Mouse (Mus musculus): ENCODE data around the gene Pdzd3. TPM values are rescaled to one million over a fixed set of nuclear protein-coding genes. Genes with fewer than 3 reads are reported as not detected.

The Pdzd3 gene
- 10.0 and 25.1 TPM in 2 replicates for polyA plus RNA-seq (2012; rRNA removed; ENCODE audit: low replicate concordance)

DNA sequence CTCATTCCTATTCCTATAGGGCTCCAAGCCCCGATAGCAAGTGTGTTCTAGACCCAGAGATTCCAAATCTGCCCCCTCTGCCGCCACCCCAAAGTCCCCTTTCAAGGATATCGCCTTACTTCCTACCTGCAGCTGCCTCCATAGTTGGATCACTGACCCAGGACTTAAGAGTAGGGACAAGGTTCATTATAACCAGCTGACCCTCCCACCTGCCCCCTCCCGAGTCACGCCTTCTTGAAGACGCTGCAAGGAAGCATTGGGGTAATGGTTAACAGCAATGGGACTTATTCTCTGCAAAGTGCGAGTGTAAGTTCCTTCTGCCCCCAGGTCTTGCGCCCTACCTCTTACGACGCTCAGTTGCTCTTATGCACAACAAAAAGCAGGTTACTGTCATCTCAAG, at the start of gene Pdzd3:
Pdzd3 (minus strand) TSS at position 158 of the 400 bp plus-strand sequence.

DNA sequence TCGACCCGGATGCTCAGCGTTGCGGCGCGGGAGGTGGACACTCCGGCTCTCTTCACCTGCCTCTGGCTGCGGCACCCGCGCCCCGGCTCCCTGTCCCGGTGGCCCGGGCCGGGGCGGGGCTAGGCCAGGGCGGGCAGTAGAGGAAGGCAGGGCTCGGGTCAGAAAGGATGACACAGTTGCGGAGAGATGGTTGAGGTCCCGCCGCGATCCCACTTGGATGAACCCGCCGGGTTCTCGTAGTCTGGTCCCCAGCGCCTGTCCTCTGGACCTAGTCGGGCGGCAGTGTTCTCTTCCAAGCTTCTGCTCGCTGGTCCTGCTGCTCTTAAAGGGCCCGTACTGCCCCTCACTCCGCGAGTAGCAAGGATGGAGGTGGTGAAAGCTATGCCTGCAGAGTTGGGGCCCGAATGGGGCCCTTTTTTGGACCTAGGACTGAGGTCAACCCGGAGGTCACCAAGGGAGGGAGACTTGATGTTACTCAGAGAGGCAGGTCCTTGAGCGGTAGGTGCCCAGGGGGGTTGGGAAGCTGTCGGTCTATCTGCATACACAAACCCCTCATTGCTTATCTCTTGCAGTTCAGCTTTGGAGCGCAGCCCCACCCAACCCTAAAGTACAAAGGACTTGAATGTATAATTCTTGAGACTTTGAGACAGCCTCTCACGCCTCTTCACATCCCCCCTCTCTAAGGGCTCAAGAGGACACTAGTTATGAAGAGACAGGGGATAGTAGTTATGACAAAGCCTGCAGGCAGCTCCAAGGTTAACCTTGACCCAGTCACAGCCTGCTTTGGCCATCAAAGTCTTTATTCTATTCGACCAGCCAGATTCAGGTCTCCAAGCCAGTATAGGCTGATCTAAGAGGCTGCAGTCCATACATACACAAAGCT, 37.0 kb upstream of the Pdzd3 start, which contains the start of gene Abcg4:
Abcg4 (minus strand) TSS at position 540 of the 883 bp plus-strand sequence.

DNA sequence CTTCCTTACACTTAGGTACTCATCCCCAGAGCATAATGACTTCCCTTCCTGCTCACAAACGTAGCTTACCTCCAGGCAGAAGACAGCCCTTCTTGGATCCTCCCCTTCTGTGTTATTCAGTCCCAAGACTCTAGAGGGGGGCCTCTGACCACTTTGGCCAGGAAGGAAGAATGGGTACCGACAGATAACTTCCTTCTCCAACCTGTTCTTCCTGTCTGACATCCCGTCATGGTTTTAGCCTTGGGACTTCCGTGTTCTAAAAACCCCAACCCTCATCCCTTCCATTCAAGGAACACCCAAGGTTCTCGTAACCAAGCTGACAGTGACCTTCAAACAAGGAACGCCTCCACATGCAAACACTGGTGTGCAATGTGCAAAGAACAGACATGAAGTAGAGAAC, 17.2 kb upstream of the Pdzd3 start, which contains the start of gene Nlrx1:
Nlrx1 (minus strand) TSS at position 168 of the 400 bp plus-strand sequence.

DNA sequence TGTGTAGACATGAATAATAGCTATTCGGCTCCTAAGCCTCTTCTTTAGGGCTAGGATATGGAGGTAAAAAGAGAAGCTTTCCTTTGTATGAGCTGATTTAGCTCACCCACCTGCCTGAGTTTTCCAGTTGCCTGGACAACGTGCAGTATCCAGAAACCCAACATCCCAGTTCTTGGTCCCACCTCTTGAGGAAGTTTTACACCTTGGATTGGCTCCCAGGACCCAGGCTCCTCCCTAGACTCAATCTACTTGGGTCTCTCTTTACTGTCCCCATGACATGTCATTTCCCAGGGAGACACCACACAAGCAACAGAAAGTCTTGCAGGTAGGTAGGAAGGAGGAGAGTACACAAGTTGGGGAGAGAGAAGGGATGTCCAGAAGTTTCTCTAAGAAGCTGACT, 10.9 kb downstream of the Pdzd3 start, which contains the start of gene Ccdc153:
Ccdc153 (plus strand) TSS at position 278 of the 400 bp plus-strand sequence.

GRCm38 (mm10) chr9:44233802-44234478, 17.3 kb downstream of the Pdzd3 start, which contains the start of gene Cbl:
TSS of gene Cbl (minus strand) at chr9:44234049.

Other genes starting within 250 kb of the Pdzd3 start
- gene Thy1, start 208.1 kb downstream of the Pdzd3 start, polyA plus RNA-seq (2012; rRNA removed; ENCODE audit: low replicate concordance): 24.0 and 29.4 TPM in 2 replicates
- 16.5 and 29.3 TPM in 2 replicates for gene Usp2, start 184.4 kb downstream of the Pdzd3 start, polyA plus RNA-seq (2012; rRNA removed; ENCODE audit: low replicate concordance)
- gene Mfrp, start 149.7 kb downstream of the Pdzd3 start, polyA plus RNA-seq (2012; rRNA removed; ENCODE audit: low replicate concordance): 0.11 TPM in 1 of 2 replicates, not detected in the other
- gene C1qtnf5, start 144.2 kb downstream of the Pdzd3 start, polyA plus RNA-seq (2012; rRNA removed; ENCODE audit: low replicate concordance): 7.9 and 14.6 TPM in 2 replicates
- gene Gm49380, start 138.0 kb downstream of the Pdzd3 start, polyA plus RNA-seq (2012; rRNA removed; ENCODE audit: low replicate concordance): 0.36 TPM in 1 of 2 replicates, not detected in the other
- gene Rnf26, start 138.0 kb downstream of the Pdzd3 start, polyA plus RNA-seq (2012; rRNA removed; ENCODE audit: low replicate concordance): 30.5 and 37.1 TPM in 2 replicates
- 13.6 and 29.9 TPM in 2 replicates for gene Mcam, start 117.0 kb downstream of the Pdzd3 start, polyA plus RNA-seq (2012; rRNA removed; ENCODE audit: low replicate concordance)
- gene Cbl, start 17.4 kb downstream of the Pdzd3 start, polyA plus RNA-seq (2012; rRNA removed; ENCODE audit: low replicate concordance): 3.6 and 3.9 TPM in 2 replicates
- not detected in 2 replicates for gene Ccdc153, start 10.8 kb downstream of the Pdzd3 start, polyA plus RNA-seq (2012; rRNA removed; ENCODE audit: low replicate concordance)
- 4.2 and 5.8 TPM in 2 replicates for gene Nlrx1, start 17.1 kb upstream of the Pdzd3 start, polyA plus RNA-seq (2012; rRNA removed; ENCODE audit: low replicate concordance)
- 1.6 and 1.7 TPM in 2 replicates for gene Abcg4, start 37.1 kb upstream of the Pdzd3 start, polyA plus RNA-seq (2012; rRNA removed; ENCODE audit: low replicate concordance)
- gene Hinfp, start 54.2 kb upstream of the Pdzd3 start, polyA plus RNA-seq (2012; rRNA removed; ENCODE audit: low replicate concordance): 14.2 and 16.9 TPM in 2 replicates
- 158 and 249 TPM in 2 replicates for gene C2cd2l, start 68.8 kb upstream of the Pdzd3 start, polyA plus RNA-seq (2012; rRNA removed; ENCODE audit: low replicate concordance)
- gene Dpagt1, start 74.5 kb upstream of the Pdzd3 start, polyA plus RNA-seq (2012; rRNA removed; ENCODE audit: low replicate concordance): 40.0 and 42.8 TPM in 2 replicates
- gene H2afx, start 83.2 kb upstream of the Pdzd3 start, polyA plus RNA-seq (2012; rRNA removed; ENCODE audit: low replicate concordance): 134 and 260 TPM in 2 replicates
- gene Hmbs, start 92.8 kb upstream of the Pdzd3 start, polyA plus RNA-seq (2012; rRNA removed; ENCODE audit: low replicate concordance): 35.1 and 44.5 TPM in 2 replicates
- 13.9 and 17.1 TPM in 2 replicates for gene Vps11, start 110.2 kb upstream of the Pdzd3 start, polyA plus RNA-seq (2012; rRNA removed; ENCODE audit: low replicate concordance)
- gene Hyou1, start 128.0 kb upstream of the Pdzd3 start, polyA plus RNA-seq (2012; rRNA removed; ENCODE audit: low replicate concordance): 42.8 and 52.8 TPM in 2 replicates
- gene Slc37a4, start 145.4 kb upstream of the Pdzd3 start, polyA plus RNA-seq (2012; rRNA removed; ENCODE audit: low replicate concordance): 40.0 and 85.7 TPM in 2 replicates
- 30.8 and 41.9 TPM in 2 replicates for gene Rps25, start 155.7 kb upstream of the Pdzd3 start, polyA plus RNA-seq (2012; rRNA removed; ENCODE audit: low replicate concordance)
- gene Trappc4, start 156.1 kb upstream of the Pdzd3 start, polyA plus RNA-seq (2012; rRNA removed; ENCODE audit: low replicate concordance): 25.1 and 36.3 TPM in 2 replicates
- 15.0 and 16.9 TPM in 2 replicates for gene Ccdc84, start 167.1 kb upstream of the Pdzd3 start, polyA plus RNA-seq (2012; rRNA removed; ENCODE audit: low replicate concordance)
- gene Foxr1, start 189.7 kb upstream of the Pdzd3 start, polyA plus RNA-seq (2012; rRNA removed; ENCODE audit: low replicate concordance): not detected in 2 replicates
- 0.22 and 0.28 TPM in 2 replicates for gene Upk2, start 203.5 kb upstream of the Pdzd3 start, polyA plus RNA-seq (2012; rRNA removed; ENCODE audit: low replicate concordance)
- gene Bcl9l, start 231.4 kb upstream of the Pdzd3 start, polyA plus RNA-seq (2012; rRNA removed; ENCODE audit: low replicate concordance): 29.3 and 33.5 TPM in 2 replicates

Measured in duodenum, adult 2 months (tissue).